Mouse (Mus musculus): ENCODE results near the gene Auts2. TPM values are rescaled to one million over a fixed set of nuclear protein-coding genes. Genes with fewer than 3 reads are reported as not detected.

Gene Auts2
- polyA plus RNA-seq, 1 experiment from 2014 or later = 82.5 TPM

GRCm38 (mm10) chr5:132445213-132445954 lies 97.8 kb downstream of the Auts2 start:
- H3K9me3 ChIP-seq (ENCODE audit: control insufficient read depth, low read length) = no peaks in the 10 kb centered on the region
- no peaks in the 10 kb centered on the region for H3K27me3 ChIP-seq (ENCODE audit: control insufficient read depth, insufficient read depth, low read length)
- no peak overlapping the region for H3K9ac ChIP-seq (replicated peaks; ENCODE audit: low read depth, low read length)
- no peak overlapping the region for H3K4me2 ChIP-seq (ENCODE audit: low read depth, low read length)
- no peak for ATAC-seq (ENCODE audit: low read depth)
- H3K36me3 ChIP-seq (ENCODE audit: control insufficient read depth, insufficient read depth, low read length) = no peaks in the 10 kb centered on the region
- no peak overlapping the region for H3K27ac ChIP-seq (ENCODE audit: low read depth, low read length)
- 0 out of 2 replicates have a peak, but pooled peaks cover 6% of the 10 kb centered on the region for H3K4me1 ChIP-seq (ENCODE audit: control insufficient read depth, insufficient read depth, low read length)
- WGBS = 75% methylated on average over 4 of the region's 4 CpGs
- H3K4me3 ChIP-seq (ENCODE audit: low read depth, low read length) = no peak overlapping the region

GRCm38 (mm10) chr5:132442948-132443347 lies 100.2 kb downstream of the Auts2 start:
- Histone ChIP-seq H3K4me2 (ENCODE audit: low read depth, low read length) (no peak overlapping the region), H3K27ac (ENCODE audit: low read depth, low read length) (no peak overlapping the region), H3K9me3 (ENCODE audit: control insufficient read depth, low read length) (no peaks in the 10 kb centered on the region), H3K4me3 (ENCODE audit: low read depth, low read length) (no peak overlapping the region), H3K27me3 (ENCODE audit: control insufficient read depth, insufficient read depth, low read length) (no peaks in the 10 kb centered on the region), H3K36me3 (ENCODE audit: control insufficient read depth, insufficient read depth, low read length) (no peaks in the 10 kb centered on the region), H3K4me1 (ENCODE audit: control insufficient read depth, insufficient read depth, low read length) (peaks cover 10% of the 10 kb centered on the region; the same call in 1 of the 2 replicates), H3K9ac (replicated peaks; ENCODE audit: low read depth, low read length) (no peak overlapping the region)
- 29% methylated on average over 4 of the region's 4 CpGs for WGBS
- no peak for ATAC-seq (ENCODE audit: low read depth)

- Histone ChIP-seq H3K27ac (ENCODE audit: low read depth, low read length) (no peak overlapping the region), H3K36me3 (ENCODE audit: control insufficient read depth, insufficient read depth, low read length) (no peaks in the 10 kb centered on the region), H3K9ac (replicated peaks; ENCODE audit: low read depth, low read length) (no peak overlapping the region), H3K4me1 (ENCODE audit: control insufficient read depth, insufficient read depth, low read length) (peaks cover 16% of the 10 kb centered on the region; the same call in 1 of the 2 replicates), H3K27me3 (ENCODE audit: control insufficient read depth, insufficient read depth, low read length) (no peaks in the 10 kb centered on the region), H3K4me2 (ENCODE audit: low read depth, low read length) (no peak overlapping the region), H3K9me3 (ENCODE audit: control insufficient read depth, low read length) (no peaks in the 10 kb centered on the region), H3K4me3 (ENCODE audit: low read depth, low read length) (no peak overlapping the region)
- ATAC-seq (ENCODE audit: low read depth) = no peak
- WGBS = 66% methylated on average over 4 of the region's 4 CpGs
These were observed 104.7 kb downstream of the Auts2 start for GRCm38 (mm10) chr5:132438414-132438813.

GRCm38 (mm10) chr5:132437994-132438393 lies 105.2 kb downstream of the Auts2 start:
- Histone ChIP-seq H3K27ac (ENCODE audit: low read depth, low read length) (no peak overlapping the region), H3K9me3 (ENCODE audit: control insufficient read depth, low read length) (no peaks in the 10 kb centered on the region), H3K4me2 (ENCODE audit: low read depth, low read length) (no peak overlapping the region), H3K9ac (replicated peaks; ENCODE audit: low read depth, low read length) (no peak overlapping the region), H3K36me3 (ENCODE audit: control insufficient read depth, insufficient read depth, low read length) (no peaks in the 10 kb centered on the region), H3K27me3 (ENCODE audit: control insufficient read depth, insufficient read depth, low read length) (no peaks in the 10 kb centered on the region), H3K4me1 (ENCODE audit: control insufficient read depth, insufficient read depth, low read length) (peaks cover 14% of the 10 kb centered on the region; the same call in 1 of the 2 replicates), H3K4me3 (ENCODE audit: low read depth, low read length) (no peak overlapping the region)
- WGBS = 57% methylated on average over 8 of the region's 8 CpGs
- no peak for ATAC-seq (ENCODE audit: low read depth)

GRCm38 (mm10) chr5:132437478-132437877 lies 105.7 kb downstream of the Auts2 start:
- no peak for ATAC-seq (ENCODE audit: low read depth)
- Histone ChIP-seq H3K4me3 (ENCODE audit: low read depth, low read length) (no peak overlapping the region), H3K9ac (replicated peaks; ENCODE audit: low read depth, low read length) (no peak overlapping the region), H3K4me2 (ENCODE audit: low read depth, low read length) (no peak overlapping the region), H3K27ac (ENCODE audit: low read depth, low read length) (no peak overlapping the region), H3K36me3 (ENCODE audit: control insufficient read depth, insufficient read depth, low read length) (no peaks in the 10 kb centered on the region), H3K4me1 (ENCODE audit: control insufficient read depth, insufficient read depth, low read length) (peaks cover 11% of the 10 kb centered on the region; the same call in 1 of the 2 replicates), H3K9me3 (ENCODE audit: control insufficient read depth, low read length) (no peaks in the 10 kb centered on the region), H3K27me3 (ENCODE audit: control insufficient read depth, insufficient read depth, low read length) (no peaks in the 10 kb centered on the region)
- 86% methylated on average over 8 of the region's 8 CpGs for WGBS

- H3K36me3 ChIP-seq (ENCODE audit: control insufficient read depth, insufficient read depth, low read length) = no peaks in the 10 kb centered on the region
- no peaks in the 10 kb centered on the region for H3K27me3 ChIP-seq (ENCODE audit: control insufficient read depth, insufficient read depth, low read length)
- H3K9me3 ChIP-seq (ENCODE audit: control insufficient read depth, low read length) = no peaks in the 10 kb centered on the region
- H3K4me2 ChIP-seq (ENCODE audit: low read depth, low read length) = no peak overlapping the region
- no peak overlapping the region for H3K4me3 ChIP-seq (ENCODE audit: low read depth, low read length)
- 70% methylated on average over 1 of the region's 1 CpGs for WGBS
- no peak for ATAC-seq (ENCODE audit: low read depth)
- H3K27ac ChIP-seq (ENCODE audit: low read depth, low read length) = no peak overlapping the region
- peaks cover 11% of the 10 kb centered on the region; the same call in 1 of the 2 replicates for H3K4me1 ChIP-seq (ENCODE audit: control insufficient read depth, insufficient read depth, low read length)
- H3K9ac ChIP-seq (replicated peaks; ENCODE audit: low read depth, low read length) = no peak overlapping the region
These were observed 106.2 kb downstream of the Auts2 start for GRCm38 (mm10) chr5:132436901-132437300.

- Histone ChIP-seq H3K4me1 (ENCODE audit: control insufficient read depth, insufficient read depth, low read length) (peaks cover 11% of the 10 kb centered on the region; the same call in 1 of the 2 replicates), H3K4me2 (ENCODE audit: low read depth, low read length) (no peak overlapping the region), H3K36me3 (ENCODE audit: control insufficient read depth, insufficient read depth, low read length) (no peaks in the 10 kb centered on the region), H3K27me3 (ENCODE audit: control insufficient read depth, insufficient read depth, low read length) (no peaks in the 10 kb centered on the region), H3K9ac (replicated peaks; ENCODE audit: low read depth, low read length) (no peak overlapping the region), H3K9me3 (ENCODE audit: control insufficient read depth, low read length) (no peaks in the 10 kb centered on the region), H3K27ac (ENCODE audit: low read depth, low read length) (no peak overlapping the region), H3K4me3 (ENCODE audit: low read depth, low read length) (no peak overlapping the region)
- WGBS = 97% methylated on average over 2 of the region's 2 CpGs
- ATAC-seq (ENCODE audit: low read depth) = no peak
These were observed 106.7 kb downstream of the Auts2 start for GRCm38 (mm10) chr5:132436473-132436872.

- no peak for ATAC-seq (ENCODE audit: low read depth)
- Histone ChIP-seq H3K4me3 (ENCODE audit: low read depth, low read length) (no peak overlapping the region), H3K27ac (ENCODE audit: low read depth, low read length) (no peak overlapping the region), H3K9ac (replicated peaks; ENCODE audit: low read depth, low read length) (no peak overlapping the region), H3K4me1 (ENCODE audit: control insufficient read depth, insufficient read depth, low read length) (peaks cover 10% of the 10 kb centered on the region; the same call in 1 of the 2 replicates), H3K4me2 (ENCODE audit: low read depth, low read length) (no peak overlapping the region), H3K36me3 (ENCODE audit: control insufficient read depth, insufficient read depth, low read length) (no peaks in the 10 kb centered on the region), H3K27me3 (ENCODE audit: control insufficient read depth, insufficient read depth, low read length) (no peaks in the 10 kb centered on the region), H3K9me3 (ENCODE audit: control insufficient read depth, low read length) (no peaks in the 10 kb centered on the region)
- 56% methylated on average over 5 of the region's 5 CpGs for WGBS
These were observed 107.7 kb downstream of the Auts2 start for GRCm38 (mm10) chr5:132435401-132435800.

GRCm38 (mm10) chr5:132433377-132434115 lies 109.6 kb downstream of the Auts2 start:
- Histone ChIP-seq H3K36me3 (ENCODE audit: control insufficient read depth, insufficient read depth, low read length) (no peaks in the 10 kb centered on the region), H3K4me1 (ENCODE audit: control insufficient read depth, insufficient read depth, low read length) (peaks cover 13% of the 10 kb centered on the region; the same call in 1 of the 2 replicates)
- 78% methylated on average over 6 of the region's 6 CpGs for WGBS

More at GRCm38 (mm10) chr5:132433377-132434115, 109.6 kb downstream of the Auts2 start:
- Histone ChIP-seq H3K27ac (ENCODE audit: low read depth, low read length) (no peak overlapping the region), H3K9ac (replicated peaks; ENCODE audit: low read depth, low read length) (no peak overlapping the region), H3K4me2 (ENCODE audit: low read depth, low read length) (no peak overlapping the region), H3K9me3 (ENCODE audit: control insufficient read depth, low read length) (no peaks in the 10 kb centered on the region), H3K27me3 (ENCODE audit: control insufficient read depth, insufficient read depth, low read length) (no peaks in the 10 kb centered on the region), H3K4me3 (ENCODE audit: low read depth, low read length) (no peak overlapping the region)
- no peak for ATAC-seq (ENCODE audit: low read depth)

All from neural tube, embryonic 14.5 days (tissue).